In genomic region chr19:48642566-48642965, GRCm38 (mm10) we compare ENCODE assay signal across 35 mouse cellular contexts.
"Had no signal": no experiment of that assay in that cellular context is flagged by ENCODE, and none has a peak within 500 bp of the region (broad histone marks: within the 10 kb centered on the region; RNA-seq: fewer than 3 reads in every experiment).

No protein-coding gene starts in this region.

- H3K9me3 ChIP-seq: heart, embryonic 12.5 days; heart, embryonic 13.5 days; heart, embryonic 15.5 days; hindbrain, embryonic 10.5 days; hindbrain, embryonic 12.5 days; hindbrain, embryonic 13.5 days; hindbrain, embryonic 15.5 days; intestine, embryonic 15.5 days; kidney, embryonic 15.5 days had no signal

- H3K4me1 ChIP-seq: heart, embryonic 12.5 days; heart, embryonic 13.5 days; heart, embryonic 15.5 days; hindbrain, embryonic 15.5 days; intestine, embryonic 15.5 days; kidney, embryonic 15.5 days had no signal

- H3K27me3 ChIP-seq: heart, embryonic 12.5 days; hindbrain, embryonic 12.5 days; hindbrain, embryonic 13.5 days; hindbrain, embryonic 15.5 days; intestine, embryonic 15.5 days; kidney, embryonic 15.5 days had no signal

- H3K9ac ChIP-seq: heart, embryonic 12.5 days; heart, embryonic 13.5 days; heart, embryonic 15.5 days; hindbrain, embryonic 12.5 days; hindbrain, embryonic 13.5 days; hindbrain, embryonic 14.5 days; hindbrain, embryonic 15.5 days; intestine, embryonic 15.5 days; kidney, embryonic 15.5 days had no signal

- H3K36me3 ChIP-seq: heart, embryonic 12.5 days; heart, embryonic 13.5 days; heart, embryonic 15.5 days; hindbrain, embryonic 10.5 days; hindbrain, embryonic 12.5 days; hindbrain, embryonic 13.5 days; hindbrain, embryonic 15.5 days; intestine, embryonic 15.5 days; kidney, embryonic 15.5 days had no signal

- H3K4me2 ChIP-seq: heart, embryonic 11.5 days; heart, embryonic 12.5 days; heart, embryonic 13.5 days; heart, embryonic 15.5 days; hindbrain, embryonic 12.5 days; hindbrain, embryonic 13.5 days; hindbrain, embryonic 14.5 days; hindbrain, embryonic 15.5 days; intestine, embryonic 15.5 days; kidney, embryonic 15.5 days had no signal

- DNase-seq: heart, postnatal 10 days; heart, postnatal 14 days; heart, postnatal 36 days; heart, postnatal 4 days; kidney, adult 11 months; kidney, adult 18-20 months; kidney, adult 2 months; kidney, adult 8-10 months; kidney, adult 9 months; kidney, postnatal 10 days; kidney, postnatal 14 days; kidney, postnatal 25 days; kidney, postnatal 36 days; kidney, postnatal 4 days; layer of hippocampus, adult 9-11 months; layer of hippocampus, postnatal 36 days had no signal

- H3K27ac ChIP-seq: heart, embryonic 13.5 days; heart, embryonic 15.5 days; hindbrain, embryonic 10.5 days; hindbrain, embryonic 12.5 days; hindbrain, embryonic 13.5 days; hindbrain, embryonic 14.5 days; hindbrain, embryonic 15.5 days; hindbrain, postnatal 0 days; intestine, embryonic 15.5 days; kidney, embryonic 15.5 days; kidney, postnatal 0 days; layer of hippocampus, adult 2 months; left cerebral cortex, adult 2 months had no signal

- ATAC-seq: hindbrain, embryonic 16.5 days; hindbrain, postnatal 0 days; inflammation-experienced regulatory T-cells, adult 6 months; intestine, embryonic 15.5 days; intestine, embryonic 16.5 days; intestine, postnatal 0 days had no signal

- H3K4me3 ChIP-seq: heart, embryonic 12.5 days; heart, embryonic 13.5 days; heart, embryonic 15.5 days; hindbrain, embryonic 10.5 days; hindbrain, embryonic 12.5 days; hindbrain, embryonic 13.5 days; hindbrain, embryonic 15.5 days; intestine, embryonic 15.5 days; kidney, embryonic 15.5 days; layer of hippocampus, adult 2 months; left cerebral cortex, adult 2 months had no signal
